Mouse (Mus musculus): ENCODE results near the gene Vil1.

- TF ChIP-seq POLR2A (IDR thresholded peaks at IDR 0.05; ENCODE audit: extremely low read depth, insufficient read depth, low read length) (no peak), CTCF (IDR thresholded peaks at IDR 0.05; ENCODE audit: extremely low read depth, insufficient read depth, low read length) (no peak)
Observed at GRCm38 (mm10) chr1:74395290-74395689, 13.9 kb upstream of the Vil1 start.

Data from cortical plate, adult 2 months (tissue).